Mouse (Mus musculus): ENCODE data around the gene Hmg20a. TPM values are rescaled to one million over a fixed set of nuclear protein-coding genes. Genes with fewer than 3 reads are reported as not detected.
A peak's percentile ranks its signal among the peaks of the same experiment; 100 is the strongest.

Gene Hmg20a
- polyA plus RNA-seq, 2 experiments = 9.5 to 9.6 TPM

DNA sequence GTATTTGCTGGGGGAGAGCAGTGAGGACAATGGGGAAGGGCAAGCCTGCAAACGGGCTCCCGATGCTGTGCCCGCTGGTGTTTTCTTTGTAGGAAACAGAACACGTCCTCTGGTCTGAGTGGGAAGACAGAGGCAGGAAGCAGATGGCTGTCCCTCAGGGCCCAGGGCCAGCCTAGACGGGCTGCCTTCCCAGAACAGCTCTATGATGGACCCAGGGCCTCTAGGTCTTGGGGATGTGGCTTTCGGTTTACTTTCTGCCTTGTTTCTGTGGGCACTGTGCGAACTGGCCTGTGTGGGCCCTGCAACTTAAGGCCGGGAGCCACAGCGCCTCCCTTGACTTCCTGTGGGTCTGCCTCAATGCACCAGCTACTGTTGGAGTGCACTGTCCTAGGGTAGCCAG is 115.5 kb downstream of the Hmg20a start:
- H3K9me3 ChIP-seq (ENCODE audit: control insufficient read depth, low read length) = no peaks in the 10 kb centered on the region
- no peak overlapping the region for H3K4me3 ChIP-seq (ENCODE audit: insufficient read depth in 1 of 2, low read depth in 2 of 2, low read length in 2 of 2)
- WGBS (ENCODE audit: insufficient replicate concordance) = 26% methylated on average over 9 of the region's 9 CpGs
- H3K27me3 ChIP-seq (ENCODE audit: control insufficient read depth, insufficient read depth, low read length) = no peaks in the 10 kb centered on the region
- no peaks in the 10 kb centered on the region for H3K4me1 ChIP-seq (replicated peaks; ENCODE audit: control insufficient read depth in 2 of 2, insufficient read depth in 2 of 2, low read length in 1 of 2)
- H3K9ac ChIP-seq (replicated peaks) = no peak overlapping the region
- DNase-seq (ENCODE audit: low read depth in 3 of 3, low spot score in 3 of 3) = no peak
- H3K36me3 ChIP-seq (replicated peaks; ENCODE audit: control insufficient read depth, insufficient read depth, low read depth) = no peaks in the 10 kb centered on the region
- no peak for ATAC-seq (ENCODE audit: insufficient read depth)
- H3K27ac ChIP-seq = no peak overlapping the region
- no peak overlapping the region for H3K4me2 ChIP-seq (ENCODE audit: low read depth)
- 0 out of 2 replicates have a peak, but pooled peaks have one; percentile 20 for TF ChIP-seq CTCF (IDR thresholded peaks at IDR 0.05; ENCODE audit: low read depth)
- TF ChIP-seq EP300 (IDR thresholded peaks at IDR 0.05; ENCODE audit: low read depth) = no peak

- no peak overlapping the region for H3K27ac ChIP-seq
- no peak for DNase-seq (ENCODE audit: low read depth in 3 of 3, low spot score in 3 of 3)
- no peaks in the 10 kb centered on the region for H3K27me3 ChIP-seq (ENCODE audit: control insufficient read depth, insufficient read depth, low read length)
- no peak for TF ChIP-seq EP300 (IDR thresholded peaks at IDR 0.05; ENCODE audit: low read depth)
- peak; percentile 67 for TF ChIP-seq CTCF (IDR thresholded peaks at IDR 0.05; ENCODE audit: low read depth)
- no peaks in the 10 kb centered on the region for H3K36me3 ChIP-seq (replicated peaks; ENCODE audit: control insufficient read depth, insufficient read depth, low read depth)
- WGBS (ENCODE audit: insufficient replicate concordance) = 42% methylated on average over 7 of the region's 7 CpGs
- H3K9ac ChIP-seq (replicated peaks) = no peak overlapping the region
- no peaks in the 10 kb centered on the region for H3K4me1 ChIP-seq (replicated peaks; ENCODE audit: control insufficient read depth in 2 of 2, insufficient read depth in 2 of 2, low read length in 1 of 2)
- H3K9me3 ChIP-seq (ENCODE audit: control insufficient read depth, low read length) = no peaks in the 10 kb centered on the region
- no peak overlapping the region for H3K4me2 ChIP-seq (ENCODE audit: low read depth)
- H3K4me3 ChIP-seq (ENCODE audit: insufficient read depth in 1 of 2, low read depth in 2 of 2, low read length in 2 of 2) = no peak overlapping the region
- no peak for ATAC-seq (ENCODE audit: insufficient read depth)
Observed at GRCm38 (mm10) chr9:56534727-56535126, 116.3 kb downstream of the Hmg20a start.

DNA sequence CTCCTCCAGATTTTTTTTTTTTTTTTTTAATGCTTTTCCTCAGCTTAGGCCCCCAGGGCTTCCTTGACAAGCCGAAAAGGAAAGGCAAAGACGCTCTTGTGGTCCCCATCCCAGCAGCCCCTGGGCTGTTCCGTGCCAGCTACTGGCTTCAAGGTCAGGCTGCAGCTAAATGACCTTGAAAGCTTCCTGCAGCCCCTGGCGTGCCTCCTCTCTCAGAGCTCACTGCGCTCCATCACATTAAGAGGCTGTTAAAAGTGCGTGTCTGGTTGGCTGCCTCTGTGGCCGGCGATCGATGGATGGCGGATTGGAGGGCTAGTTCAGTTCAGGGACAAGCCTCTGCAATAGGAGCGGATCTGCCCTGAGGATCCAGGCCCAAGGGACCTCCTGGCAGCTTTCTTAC is 117.0 kb downstream of the Hmg20a start:
- no peak overlapping the region for H3K9ac ChIP-seq (replicated peaks)
- TF ChIP-seq EP300 (IDR thresholded peaks at IDR 0.05; ENCODE audit: low read depth) (no peak), CTCF (IDR thresholded peaks at IDR 0.05; ENCODE audit: low read depth) (no peak)
- H3K36me3 ChIP-seq (replicated peaks; ENCODE audit: control insufficient read depth, insufficient read depth, low read depth) = no peaks in the 10 kb centered on the region
- DNase-seq (ENCODE audit: low read depth in 3 of 3, low spot score in 3 of 3) (no peak), ATAC-seq (ENCODE audit: insufficient read depth) (no peak)
- H3K4me2 ChIP-seq (ENCODE audit: low read depth) = no peak overlapping the region
- H3K9me3 ChIP-seq (ENCODE audit: control insufficient read depth, low read length) = no peaks in the 10 kb centered on the region
- no peaks in the 10 kb centered on the region for H3K27me3 ChIP-seq (ENCODE audit: control insufficient read depth, insufficient read depth, low read length)
- WGBS (ENCODE audit: insufficient replicate concordance) = 51% methylated on average over 11 of the region's 11 CpGs
- no peak overlapping the region for H3K4me3 ChIP-seq (ENCODE audit: insufficient read depth in 1 of 2, low read depth in 2 of 2, low read length in 2 of 2)
- no peaks in the 10 kb centered on the region for H3K4me1 ChIP-seq (replicated peaks; ENCODE audit: control insufficient read depth in 2 of 2, insufficient read depth in 2 of 2, low read length in 1 of 2)
- H3K27ac ChIP-seq = no peak overlapping the region

- H3K9ac ChIP-seq (replicated peaks) = no peak overlapping the region
- H3K4me1 ChIP-seq (replicated peaks; ENCODE audit: control insufficient read depth in 2 of 2, insufficient read depth in 2 of 2, low read length in 1 of 2) = no peaks in the 10 kb centered on the region
- no peaks in the 10 kb centered on the region for H3K9me3 ChIP-seq (ENCODE audit: control insufficient read depth, low read length)
- no peak overlapping the region for H3K4me3 ChIP-seq (ENCODE audit: insufficient read depth in 1 of 2, low read depth in 2 of 2, low read length in 2 of 2)
- H3K4me2 ChIP-seq (ENCODE audit: low read depth) = no peak overlapping the region
- no peak for TF ChIP-seq CTCF (IDR thresholded peaks at IDR 0.05; ENCODE audit: low read depth)
- TF ChIP-seq EP300 (IDR thresholded peaks at IDR 0.05; ENCODE audit: low read depth) = no peak
- H3K27ac ChIP-seq = no peak overlapping the region
- 72% methylated on average over 12 of the region's 12 CpGs for WGBS (ENCODE audit: insufficient replicate concordance)
- no peaks in the 10 kb centered on the region for H3K36me3 ChIP-seq (replicated peaks; ENCODE audit: control insufficient read depth, insufficient read depth, low read depth)
- ATAC-seq (ENCODE audit: insufficient read depth) = no peak
- H3K27me3 ChIP-seq (ENCODE audit: control insufficient read depth, insufficient read depth, low read length) = no peaks in the 10 kb centered on the region
- DNase-seq (ENCODE audit: low read depth in 3 of 3, low spot score in 3 of 3) = no peak
Observed at GRCm38 (mm10) chr9:56540051-56540450, 121.6 kb downstream of the Hmg20a start.

DNA sequence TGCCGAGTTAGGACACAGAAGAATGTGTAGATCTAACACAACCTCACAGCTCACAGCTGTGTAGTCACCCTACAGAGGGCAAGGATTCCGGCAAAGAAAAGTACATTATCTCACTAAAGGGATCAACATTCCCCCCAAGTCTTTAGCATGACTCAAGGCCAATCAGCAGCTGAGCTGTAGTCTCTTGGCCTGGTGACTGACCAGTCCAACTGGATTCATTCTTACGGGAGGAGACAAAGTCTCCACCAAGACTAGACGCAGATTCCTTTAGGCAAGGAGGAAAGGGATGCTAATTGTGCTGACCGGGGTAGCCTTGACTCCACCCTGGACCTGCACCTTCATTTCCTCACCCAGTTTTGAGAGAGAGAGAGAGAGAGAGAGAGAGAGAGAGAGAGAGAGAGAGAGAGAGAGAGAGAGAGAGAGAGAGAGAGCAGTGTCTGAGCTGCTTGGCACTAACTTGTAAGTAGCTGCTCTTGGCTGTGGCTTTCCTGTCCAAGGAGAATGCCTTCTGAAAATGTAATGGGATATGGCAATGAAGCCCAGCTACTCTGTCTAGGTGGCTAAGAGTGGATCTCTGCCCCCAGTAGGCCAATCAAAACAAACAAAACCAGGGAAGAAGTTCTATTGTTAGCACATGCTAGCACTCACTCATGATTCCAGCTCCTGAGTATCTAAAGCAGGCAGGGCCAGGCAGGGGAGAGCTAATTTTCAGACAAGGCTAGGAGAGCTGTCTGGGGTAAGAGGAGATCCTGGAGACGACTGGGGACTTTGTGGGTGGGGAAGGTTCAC is 126.5 kb downstream of the Hmg20a start:
- no peak for TF ChIP-seq CTCF (IDR thresholded peaks at IDR 0.05; ENCODE audit: low read depth)
- TF ChIP-seq EP300 (IDR thresholded peaks at IDR 0.05; ENCODE audit: low read depth) = no peak
- Histone ChIP-seq H3K27ac (no peak overlapping the region), H3K4me2 (ENCODE audit: low read depth) (no peak overlapping the region), H3K4me3 (ENCODE audit: insufficient read depth in 1 of 2, low read depth in 2 of 2, low read length in 2 of 2) (no peak overlapping the region), H3K4me1 (replicated peaks; ENCODE audit: control insufficient read depth in 2 of 2, insufficient read depth in 2 of 2, low read length in 1 of 2) (no peaks in the 10 kb centered on the region), H3K9me3 (ENCODE audit: control insufficient read depth, low read length) (no peaks in the 10 kb centered on the region), H3K27me3 (ENCODE audit: control insufficient read depth, insufficient read depth, low read length) (no peaks in the 10 kb centered on the region), H3K36me3 (replicated peaks; ENCODE audit: control insufficient read depth, insufficient read depth, low read depth) (no peaks in the 10 kb centered on the region), H3K9ac (replicated peaks) (no peak overlapping the region)
- DNase-seq (ENCODE audit: low read depth in 3 of 3, low spot score in 3 of 3) = no peak
- no peak for ATAC-seq (ENCODE audit: insufficient read depth)
- WGBS (ENCODE audit: insufficient replicate concordance) = 60% methylated on average over 6 of the region's 6 CpGs

Other genes with a start within 250 kb of the Hmg20a start
- 1.5 and 1.8 TPM in 2 replicates for gene Peak1, start 542 bp upstream of the Hmg20a start, polyA plus RNA-seq (2012; rRNA removed)
- 2.3 and 2.7 TPM in 2 replicates for gene Peak1, start 542 bp upstream of the Hmg20a start, polyA plus RNA-seq (2014; fragmentation: Nextera tagmentation; extraction: Ambion mirVana)

Data from liver, embryonic 14.5 days (tissue).